Mouse (Mus musculus) spleen, adult 18-20 months (tissue): ENCODE data around the gene Syt7.

Source experiments
- DNase-seq, 2 experiments: peaks; one replicate each; pipeline ENCODE4 v3.0.0; 2022; ENCODE audit warnings: mixed read lengths in 2 of 2

Gene Syt7

GRCm38 (mm10) chr19:10388615-10389313 is at the start of gene Syt7:
Gene Syt7, plus strand, starts transcription at chr19:10389090.
- peak; percentile 35 to 54 for DNase-seq

- no peak for DNase-seq
These were observed 49.6 kb upstream of the Syt7 start for GRCm38 (mm10) chr19:10339271-10339670.

- DNase-seq: no peak
These were observed 48.2 kb upstream of the Syt7 start for GRCm38 (mm10) chr19:10340661-10341060.

- DNase-seq: peak in 1 of 2 experiments; percentile 11
These were observed 47.7 kb upstream of the Syt7 start for GRCm38 (mm10) chr19:10341152-10341551.

GRCm38 (mm10) chr19:10341817-10342439 is 47.0 kb upstream of the Syt7 start:
- peak in 1 of 2 experiments; percentile 3 for DNase-seq

GRCm38 (mm10) chr19:10343866-10344265 is 45.0 kb upstream of the Syt7 start:
- no peak for DNase-seq

GRCm38 (mm10) chr19:10345696-10346095 is 43.2 kb upstream of the Syt7 start:
- DNase-seq: no peak

GRCm38 (mm10) chr19:10347628-10348273 is 41.1 kb upstream of the Syt7 start:
- DNase-seq: no peak

- DNase-seq: no peak
These were observed 36.7 kb upstream of the Syt7 start for GRCm38 (mm10) chr19:10352218-10352617.

- DNase-seq: no peak
These were observed 34.1 kb upstream of the Syt7 start for GRCm38 (mm10) chr19:10354830-10355229.

- no peak for DNase-seq
These were observed 31.9 kb upstream of the Syt7 start for GRCm38 (mm10) chr19:10356845-10357503.

GRCm38 (mm10) chr19:10359105-10359946 is 29.6 kb upstream of the Syt7 start:
- no peak for DNase-seq

- DNase-seq: no peak
These were observed 26.3 kb upstream of the Syt7 start for GRCm38 (mm10) chr19:10362473-10363129.

GRCm38 (mm10) chr19:10363869-10364268 is 25.0 kb upstream of the Syt7 start:
- DNase-seq: no peak

- DNase-seq: no peak
These were observed 22.6 kb upstream of the Syt7 start for GRCm38 (mm10) chr19:10366116-10366845.

GRCm38 (mm10) chr19:10367802-10368201 is 21.1 kb upstream of the Syt7 start:
- no peak for DNase-seq

GRCm38 (mm10) chr19:10369936-10370335 is 19.0 kb upstream of the Syt7 start:
- DNase-seq: no peak

- DNase-seq: no peak
These were observed 15.7 kb upstream of the Syt7 start for GRCm38 (mm10) chr19:10373191-10373590.

GRCm38 (mm10) chr19:10375260-10375659 is 13.6 kb upstream of the Syt7 start:
- DNase-seq: no peak

- DNase-seq: no peak
These were observed 8.9 kb upstream of the Syt7 start for GRCm38 (mm10) chr19:10379978-10380377.

- no peak for DNase-seq
These were observed 1.2 kb upstream of the Syt7 start for GRCm38 (mm10) chr19:10387660-10388059.
